Mouse (Mus musculus) WW6 (cell line): ENCODE results near the gene Il17c.

ENCODE experiments used
- DNase-seq: peaks from one replicate; pipeline ENCODE4 v3.0.0-alpha.2; 2013; ENCODE audit warnings: low read depth, low spot score

Gene Il17c

GRCm38 (mm10) chr8:122430646-122431045 is 8.8 kb downstream of the Il17c start:
- no peak for DNase-seq

DNA sequence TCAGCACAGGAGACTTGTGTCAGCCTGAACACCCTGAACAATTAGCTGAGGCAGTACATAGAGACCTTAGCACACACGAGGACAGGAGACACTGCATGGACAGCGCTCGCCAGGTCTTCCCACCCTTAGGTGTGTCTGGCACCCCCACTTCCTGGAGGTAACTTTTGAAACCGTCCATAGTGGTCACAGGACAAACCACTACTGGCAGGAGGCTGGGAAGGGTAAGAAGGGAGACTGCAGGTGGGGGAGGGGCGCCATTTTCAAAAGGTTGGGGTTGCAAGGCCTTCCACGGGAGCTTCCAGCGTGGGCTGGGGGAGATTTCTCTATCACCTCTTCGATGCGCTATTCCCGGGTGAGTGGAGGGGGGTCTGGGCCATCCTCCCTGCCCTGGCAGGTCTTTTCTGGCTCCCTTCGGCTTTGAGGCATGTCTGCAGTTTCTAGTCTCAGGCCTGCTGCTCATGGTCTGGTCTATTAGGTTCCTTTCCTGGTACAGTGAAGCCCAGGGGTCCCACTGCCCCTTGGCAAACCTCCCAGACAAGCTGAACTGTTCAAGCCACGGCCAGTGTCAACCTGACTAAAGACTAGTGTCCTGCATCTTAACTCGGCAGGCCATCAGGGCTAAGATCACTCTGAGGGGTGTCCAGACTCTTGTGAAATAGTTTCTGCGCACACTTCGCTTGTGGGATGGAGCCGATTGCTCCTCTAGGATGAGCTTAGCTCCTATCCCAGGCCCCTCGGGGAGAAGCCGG is 10.0 kb downstream of the Il17c start:
- DNase-seq: no peak

DNA sequence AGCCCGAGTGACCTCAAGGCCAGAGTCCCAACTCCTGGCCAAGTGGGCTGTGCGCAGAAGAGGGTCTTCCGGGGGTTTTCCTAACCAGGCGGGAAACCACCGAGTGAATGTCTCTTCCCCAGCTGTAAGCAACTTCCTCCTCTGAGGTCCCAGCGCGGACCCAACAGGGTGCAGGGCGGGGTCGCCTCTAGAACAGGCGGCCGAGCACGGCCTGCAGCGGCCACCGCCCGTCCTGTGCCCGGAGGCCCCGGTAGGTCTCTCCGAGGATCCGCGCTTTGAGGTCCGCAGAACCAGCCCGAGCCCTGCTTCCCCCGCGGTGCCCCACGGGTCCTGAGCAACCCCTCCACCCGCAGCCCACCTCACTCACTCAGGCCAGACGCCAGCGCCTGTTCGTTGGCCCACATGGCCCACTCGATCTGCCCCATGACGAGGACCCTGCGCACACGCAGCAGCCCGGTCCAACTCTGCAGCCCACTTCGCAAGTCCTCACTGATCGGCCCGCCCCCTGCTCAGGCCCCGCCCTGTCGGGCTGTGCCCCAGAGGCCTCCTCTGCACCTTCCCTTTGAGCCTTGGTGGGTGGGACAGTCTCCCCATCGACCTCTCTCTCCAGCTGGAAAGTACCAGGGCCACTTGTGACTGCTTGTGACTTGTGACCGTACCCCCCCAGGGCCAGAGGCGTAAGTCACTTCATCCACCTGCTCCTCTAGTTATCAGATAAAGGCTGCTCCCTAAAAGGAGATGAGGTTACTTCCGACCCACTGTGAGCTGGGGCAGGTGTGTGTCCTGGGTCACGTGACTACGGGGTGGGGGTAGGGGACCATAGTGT is 10.8 kb downstream of the Il17c start, which contains the start of gene Cyba:
Gene Cyba, minus strand, starts transcription at position 488 of the 826 bp plus-strand sequence.
- DNase-seq: no peak

DNA sequence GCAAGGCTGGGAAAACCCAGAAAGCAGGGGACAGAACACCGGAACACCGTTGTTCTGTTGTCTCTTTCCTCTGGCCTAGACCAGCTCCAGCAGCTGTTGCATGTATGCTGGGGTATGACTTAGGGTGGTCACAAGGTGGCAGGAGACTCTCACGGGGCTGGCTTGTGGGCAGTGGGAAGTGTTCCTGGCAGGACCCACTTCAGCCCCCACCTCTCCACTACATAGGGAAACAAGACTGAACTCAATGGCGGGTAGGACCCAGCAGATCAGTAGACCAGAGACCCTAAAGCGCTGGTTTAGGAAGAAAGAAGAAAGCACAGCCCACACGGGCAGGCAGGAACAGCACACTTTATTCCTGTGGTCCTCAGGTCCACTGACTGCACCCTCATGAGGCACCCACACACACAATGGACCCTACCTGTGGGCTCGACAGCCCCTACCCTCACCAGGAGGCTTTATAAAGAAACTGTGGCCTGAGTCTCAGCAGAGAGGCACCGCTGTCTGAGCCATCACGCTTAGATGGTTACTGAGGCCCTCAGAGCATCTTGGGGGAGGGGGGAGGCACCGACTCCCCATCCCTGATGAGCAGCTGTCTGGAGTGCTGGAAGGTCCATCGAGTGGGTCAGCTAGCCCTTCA is 11.6 kb downstream of the Il17c start:
- no peak for DNase-seq

GRCm38 (mm10) chr8:122435375-122435774 is 13.6 kb downstream of the Il17c start:
- no peak for DNase-seq

DNA sequence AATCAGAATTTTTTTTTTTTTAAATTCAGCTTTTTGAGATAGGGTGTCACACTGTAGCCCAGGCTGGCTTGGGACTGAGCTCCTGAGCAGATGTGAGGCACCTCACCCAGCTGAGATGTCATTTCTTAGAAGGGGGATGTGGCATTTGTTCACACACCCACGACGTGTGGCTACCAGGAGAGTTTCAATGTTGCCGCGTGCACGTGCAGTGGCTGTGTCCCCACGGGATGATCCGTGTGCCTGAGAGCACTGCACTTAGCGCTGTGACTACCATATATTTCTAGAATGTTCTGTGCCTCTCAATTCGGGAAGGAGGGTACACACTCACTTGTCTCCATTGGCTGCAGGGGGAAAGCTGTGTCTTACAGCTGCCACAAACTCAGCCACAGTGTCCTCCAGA is 14.3 kb downstream of the Il17c start:
- no peak for DNase-seq

GRCm38 (mm10) chr8:122436586-122437125 is 14.8 kb downstream of the Il17c start:
- DNase-seq: no peak

- DNase-seq: no peak
These were observed 16.0 kb downstream of the Il17c start for GRCm38 (mm10) chr8:122437708-122438331.

DNA sequence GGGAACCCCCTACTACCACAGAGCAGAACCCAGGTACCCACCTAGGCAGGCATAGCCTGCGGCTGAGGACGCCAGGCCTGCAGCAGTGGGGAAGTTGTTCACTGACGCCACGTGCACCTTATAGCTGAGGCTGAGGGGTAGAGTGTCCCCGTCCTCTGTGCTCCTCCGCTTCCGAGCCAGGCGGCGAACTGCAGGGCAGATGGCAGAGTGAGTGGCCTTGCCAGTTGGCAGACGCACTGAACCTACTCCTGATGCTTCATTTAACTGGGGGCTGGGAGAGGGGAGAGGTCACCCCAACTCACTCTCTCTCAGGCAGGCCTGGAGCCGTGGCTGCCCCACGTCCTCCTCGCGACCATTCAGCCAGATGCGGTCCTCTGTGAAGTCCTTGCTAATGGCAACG is 17.5 kb downstream of the Il17c start:
- no peak for DNase-seq

- DNase-seq: no peak
These were observed 19.5 kb downstream of the Il17c start for GRCm38 (mm10) chr8:122441326-122441725.

GRCm38 (mm10) chr8:122442356-122442755 is 20.5 kb downstream of the Il17c start:
- DNase-seq: no peak

GRCm38 (mm10) chr8:122442781-122443180 is 21.0 kb downstream of the Il17c start:
- DNase-seq: no peak

DNA sequence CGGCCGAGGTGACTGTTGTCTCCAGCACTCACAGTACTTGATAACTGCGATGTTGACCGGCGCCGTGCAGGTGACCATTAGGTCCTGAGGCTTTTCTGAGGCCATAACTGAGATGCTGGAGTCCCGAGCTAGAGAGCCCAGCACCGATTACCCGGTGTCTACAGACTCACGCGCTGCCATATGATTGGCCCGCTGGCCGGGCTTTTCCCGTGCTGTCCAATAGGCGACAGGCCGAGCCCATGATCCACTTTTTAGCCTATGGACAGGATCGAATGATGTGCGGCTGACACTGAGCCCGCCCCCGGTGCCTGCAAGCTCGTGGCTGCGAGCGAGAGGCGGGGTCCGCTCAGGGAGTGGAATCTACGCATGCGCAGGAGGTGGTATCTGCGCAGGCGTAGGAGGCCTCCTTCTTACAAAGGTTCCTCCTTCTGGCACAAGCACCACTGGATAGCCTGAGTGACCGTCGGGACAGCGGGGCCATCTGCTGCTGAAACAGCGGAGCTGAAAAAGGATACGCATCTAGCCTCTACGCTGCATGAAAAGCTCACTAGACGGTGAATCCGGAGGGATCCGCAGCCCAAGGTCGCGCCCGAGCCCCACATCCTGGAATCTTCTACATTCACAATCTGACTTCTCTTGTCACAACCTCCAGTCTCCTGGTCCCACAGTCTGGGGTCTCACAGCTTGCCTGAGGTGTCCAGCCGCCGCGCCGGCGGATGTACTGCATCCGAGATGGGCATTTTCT is 21.6 kb downstream of the Il17c start, which contains the start of gene Mvd:
Gene Mvd, minus strand, starts transcription at position 161 of the 745 bp plus-strand sequence.
- DNase-seq: peak; percentile 98

DNA sequence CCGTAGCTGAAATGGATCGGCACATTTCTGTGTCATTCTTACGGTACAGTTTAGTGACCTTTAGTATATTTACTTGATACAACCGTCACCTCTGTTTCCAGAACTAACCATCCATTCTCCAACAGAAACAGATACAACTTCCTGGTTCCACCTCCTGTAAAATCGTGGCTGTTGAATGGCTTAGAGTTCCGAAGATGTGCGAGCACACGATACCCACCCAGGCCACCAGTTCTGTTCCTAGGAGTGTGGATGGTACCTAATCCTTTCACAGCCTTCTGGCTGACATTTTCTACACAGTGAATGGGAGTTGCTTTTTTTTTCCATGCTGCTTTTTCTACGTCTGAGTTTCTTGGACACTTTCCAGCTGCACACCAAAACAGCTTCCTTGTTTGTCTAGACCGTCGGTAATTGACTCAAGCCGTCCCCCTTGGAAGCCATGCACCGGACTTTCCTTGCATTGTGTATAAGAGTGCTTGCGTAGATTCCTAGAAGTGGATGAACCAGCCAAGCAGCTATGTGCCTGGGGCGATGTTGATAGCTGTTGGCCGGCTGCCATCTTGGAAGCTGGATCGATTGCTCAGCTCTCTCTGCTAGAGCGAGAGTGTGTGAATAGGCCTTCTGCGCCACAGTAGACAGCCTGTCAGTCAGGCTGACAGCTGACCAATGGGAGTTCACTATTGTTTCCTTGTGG is 22.4 kb downstream of the Il17c start:
- DNase-seq: no peak

DNA sequence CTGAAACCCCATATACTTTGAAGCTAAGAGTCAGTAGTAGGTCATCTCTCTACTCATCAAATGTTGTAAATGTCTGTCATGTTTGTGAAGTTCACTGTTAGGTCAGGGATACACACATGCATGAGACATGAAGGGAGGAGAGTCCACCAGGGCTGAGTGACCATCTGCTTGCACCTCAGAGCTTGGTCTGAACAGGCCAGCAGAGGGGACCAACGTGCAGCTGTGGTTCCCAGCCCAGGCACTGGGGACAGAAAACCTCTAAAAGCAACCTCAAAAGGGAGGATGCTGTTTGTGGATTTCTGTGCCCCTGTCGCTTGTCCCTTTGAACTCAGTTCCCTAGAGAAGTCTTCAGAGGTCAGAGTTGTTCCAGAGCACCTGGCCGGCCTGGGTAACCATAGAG is 23.4 kb downstream of the Il17c start:
- no peak for DNase-seq

DNA sequence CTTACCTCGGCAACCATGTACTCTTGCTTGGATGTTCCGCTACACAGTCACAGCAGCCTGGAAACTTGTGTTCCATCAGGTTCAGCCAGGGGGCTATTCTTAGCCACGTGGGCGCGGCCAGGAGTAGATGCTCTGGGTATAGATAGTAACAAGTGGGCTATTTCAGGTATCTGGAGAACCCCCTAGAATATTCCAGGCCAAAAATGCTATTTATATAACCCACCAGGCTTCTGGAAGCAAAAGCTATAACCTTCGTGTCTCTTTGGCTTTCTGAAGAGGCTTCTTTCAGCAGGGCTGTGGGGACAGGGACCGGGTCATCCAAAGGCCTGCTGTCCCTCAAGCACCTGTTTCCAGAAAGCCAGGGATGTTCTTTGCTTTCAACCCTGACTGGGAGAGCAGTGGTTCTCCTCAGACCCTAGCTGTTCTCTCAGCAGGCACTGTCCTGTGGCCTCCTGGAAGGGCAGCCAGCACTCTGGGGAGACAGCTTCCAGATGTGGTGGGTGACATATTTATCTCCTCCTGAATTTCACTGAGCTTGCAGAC is 29.4 kb downstream of the Il17c start:
- no peak for DNase-seq

DNA sequence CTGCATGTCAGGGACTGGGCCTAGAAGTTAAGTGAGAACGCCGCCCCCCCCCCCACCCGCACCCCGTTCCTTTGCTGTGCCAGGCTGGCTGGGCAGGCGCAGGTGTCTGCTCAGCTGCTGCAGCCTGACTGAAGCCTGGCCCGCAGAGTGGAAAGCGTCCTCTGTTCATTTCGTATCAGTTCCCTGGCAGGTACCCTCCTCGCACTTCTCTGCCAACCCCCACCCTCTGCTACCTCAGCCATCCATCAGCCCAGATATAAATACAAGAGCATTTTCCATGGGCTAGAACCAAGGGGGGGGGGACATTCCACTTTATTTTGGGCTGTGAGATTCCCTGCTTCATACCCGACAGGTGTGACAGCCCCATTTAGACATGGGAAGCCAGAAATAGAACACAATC is 30.3 kb downstream of the Il17c start:
- no peak for DNase-seq

- no peak for DNase-seq
These were observed 32.6 kb downstream of the Il17c start for GRCm38 (mm10) chr8:122454409-122454808.

- DNase-seq: no peak
These were observed 35.4 kb downstream of the Il17c start for GRCm38 (mm10) chr8:122457171-122457570.
